Mouse (Mus musculus): ENCODE results near the gene Pbx4. TPM values are rescaled to one million over a fixed set of nuclear protein-coding genes. Genes with fewer than 3 reads are reported as not detected.

Pbx4 gene
- total RNA-seq, 2 experiments from 2014 or later, result not detected

DNA sequence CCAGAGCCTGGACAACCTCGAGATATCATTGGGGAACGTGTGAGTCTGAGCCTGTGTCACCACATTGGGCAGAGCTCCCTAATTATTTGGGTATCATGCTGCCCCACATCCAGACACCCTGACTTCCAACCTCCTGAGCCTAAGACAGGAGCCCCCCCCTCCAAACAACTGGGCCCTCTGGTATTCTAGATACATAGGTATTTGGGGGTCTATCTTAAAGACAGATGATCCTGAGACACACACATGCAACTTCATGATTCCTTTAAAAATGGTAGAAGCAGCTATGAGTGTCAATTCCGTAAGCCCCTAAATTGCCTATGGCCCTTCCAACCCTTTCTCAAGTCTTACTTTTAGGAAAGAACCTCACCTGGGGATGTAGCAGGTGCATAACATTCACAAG, 22.5 kb upstream of the Pbx4 start:
- DNase-seq, result no peak

DNA sequence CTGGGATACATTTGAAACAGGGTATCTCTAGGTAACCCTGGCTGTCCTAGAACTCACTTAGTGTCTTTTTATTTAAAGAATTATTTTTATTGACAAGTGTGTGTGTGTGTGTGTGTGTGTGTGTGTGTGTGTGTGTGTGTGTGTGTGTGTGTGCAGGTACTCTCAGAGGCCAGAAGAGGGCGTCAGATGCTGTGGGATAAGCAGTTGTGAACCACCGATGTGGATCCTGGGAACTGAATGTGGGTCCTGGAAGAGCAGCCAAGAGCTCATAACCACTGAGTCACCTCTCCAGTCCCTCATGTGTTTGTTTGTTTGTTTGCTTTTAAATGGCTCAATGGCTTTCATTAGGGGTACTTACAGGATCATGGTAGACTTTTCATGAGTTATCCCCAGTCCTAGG, 17.4 kb upstream of the Pbx4 start:
- no peak for DNase-seq

DNA sequence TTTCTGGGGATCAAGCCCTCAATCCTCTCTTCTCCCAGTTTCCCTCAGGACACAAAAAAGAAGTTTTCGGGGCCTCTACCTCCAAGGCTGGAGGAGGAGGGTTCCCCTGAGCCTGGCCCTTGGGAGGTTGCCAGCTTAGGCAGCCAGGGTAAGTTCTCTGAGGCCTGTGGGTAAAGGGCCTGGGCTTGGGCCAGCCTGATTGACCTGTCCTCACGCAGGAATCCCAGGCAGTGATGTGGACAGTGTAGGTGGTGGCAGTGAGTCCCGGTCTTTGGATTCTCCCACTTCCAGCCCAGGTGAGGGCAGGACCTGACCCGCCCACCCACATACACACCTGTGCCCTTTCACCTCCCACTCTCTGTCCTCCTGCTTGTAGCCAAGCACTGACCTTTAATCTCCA, 16.9 kb upstream of the Pbx4 start:
- DNase-seq, result no peak

DNA sequence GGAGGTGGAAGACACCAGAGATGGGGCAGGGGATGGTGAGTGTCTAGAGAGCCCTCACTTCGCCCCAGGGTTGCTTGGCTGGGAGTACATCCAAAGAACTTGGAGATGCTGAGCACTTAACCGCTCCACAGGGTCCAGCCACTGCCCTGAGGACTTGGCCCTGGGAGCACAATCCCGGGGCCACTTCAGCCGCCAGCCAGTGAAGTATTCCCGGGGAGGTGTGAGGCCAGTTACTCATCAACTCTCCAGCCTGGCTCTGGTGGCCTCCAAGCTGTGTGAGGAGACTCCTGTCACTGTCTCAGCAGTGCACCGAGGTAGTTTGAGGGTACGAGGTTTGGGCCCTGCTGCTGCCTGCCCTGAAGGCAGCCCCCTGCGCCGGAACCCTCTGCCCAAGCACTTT, 11.8 kb upstream of the Pbx4 start:
- no peak for DNase-seq

DNA sequence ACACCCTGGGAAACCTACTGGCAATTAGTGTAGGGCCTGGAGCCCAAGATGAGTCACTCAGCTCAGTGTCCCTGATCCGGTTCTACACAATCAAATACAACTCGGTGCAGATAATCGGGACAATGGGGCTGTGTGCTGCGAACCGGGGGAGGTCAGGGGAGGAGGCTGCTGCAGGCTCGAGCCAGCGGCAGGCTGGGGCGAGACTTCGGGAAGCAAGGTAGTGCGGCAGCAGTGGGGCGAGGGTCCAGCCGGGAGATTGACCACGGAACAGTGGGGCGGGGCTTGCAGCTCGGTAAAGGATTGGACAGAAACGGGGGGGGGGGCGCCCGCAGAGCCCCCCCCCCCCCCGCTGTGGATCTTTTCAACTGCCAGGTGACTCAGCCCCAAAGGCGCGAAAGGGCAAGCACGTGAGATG, 10.3 kb upstream of the Pbx4 start:
- no peak for DNase-seq

DNA sequence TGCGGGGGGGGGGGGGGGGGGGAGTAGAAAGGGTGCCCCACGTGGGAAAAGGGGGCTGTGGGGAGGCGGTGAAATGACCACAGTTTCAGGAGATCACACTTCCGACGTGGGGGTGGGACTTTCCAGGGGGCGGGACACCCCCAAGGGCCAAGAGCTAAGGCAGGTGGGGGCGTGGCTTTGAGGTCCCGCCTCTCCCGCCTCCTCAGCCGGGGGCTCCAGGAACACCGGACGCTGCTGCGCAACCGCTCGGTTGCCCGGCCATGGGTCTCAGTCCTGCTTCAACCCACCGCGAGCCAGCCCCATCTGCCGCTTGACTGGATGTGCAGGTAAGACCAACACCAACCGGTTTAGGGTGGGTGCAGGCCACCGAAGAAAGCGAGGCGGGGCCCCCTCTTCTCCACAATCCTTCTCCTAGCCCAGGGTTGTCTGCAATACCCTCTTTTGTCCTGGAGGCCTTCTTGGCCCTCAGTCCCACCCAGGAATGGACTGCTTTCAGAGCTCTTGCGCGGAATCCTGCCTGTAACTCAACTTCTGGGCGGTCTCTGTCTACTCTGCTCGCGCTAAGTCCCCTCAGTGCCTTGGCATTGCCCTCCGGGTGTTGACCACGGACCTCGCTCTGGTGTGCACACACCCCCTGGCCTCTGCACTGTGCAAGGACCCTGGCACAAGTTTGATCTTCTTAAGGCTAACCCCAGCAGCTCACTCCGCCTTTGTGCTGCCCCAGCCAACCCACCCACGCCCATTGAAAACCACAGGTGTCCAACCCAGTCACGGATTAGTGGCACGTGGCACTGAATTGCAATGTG, 9.7 kb upstream of the Pbx4 start, which contains the start of gene Lpar2:
Gene Lpar2 (plus strand): TSS at position 44 of the 806 bp plus-strand sequence.
- DNase-seq, result no peak

DNA sequence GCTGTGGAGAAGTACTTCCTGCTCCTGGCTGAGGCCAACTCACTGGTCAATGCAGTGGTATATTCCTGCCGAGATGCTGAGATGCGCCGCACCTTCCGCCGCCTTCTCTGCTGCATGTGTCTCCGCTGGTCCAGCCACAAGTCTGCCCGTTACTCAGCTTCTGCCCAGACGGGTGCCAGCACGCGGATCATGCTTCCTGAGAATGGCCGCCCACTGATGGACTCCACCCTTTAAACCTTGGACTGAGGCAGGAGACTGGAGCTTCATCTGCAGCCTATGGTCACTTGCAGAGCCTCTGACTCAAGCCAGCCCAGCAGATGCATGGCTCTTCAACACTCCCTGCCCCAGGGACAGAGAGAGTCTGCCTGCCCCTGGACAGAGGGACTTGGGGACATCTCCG, 5.9 kb upstream of the Pbx4 start:
- DNase-seq, result no peak

DNA sequence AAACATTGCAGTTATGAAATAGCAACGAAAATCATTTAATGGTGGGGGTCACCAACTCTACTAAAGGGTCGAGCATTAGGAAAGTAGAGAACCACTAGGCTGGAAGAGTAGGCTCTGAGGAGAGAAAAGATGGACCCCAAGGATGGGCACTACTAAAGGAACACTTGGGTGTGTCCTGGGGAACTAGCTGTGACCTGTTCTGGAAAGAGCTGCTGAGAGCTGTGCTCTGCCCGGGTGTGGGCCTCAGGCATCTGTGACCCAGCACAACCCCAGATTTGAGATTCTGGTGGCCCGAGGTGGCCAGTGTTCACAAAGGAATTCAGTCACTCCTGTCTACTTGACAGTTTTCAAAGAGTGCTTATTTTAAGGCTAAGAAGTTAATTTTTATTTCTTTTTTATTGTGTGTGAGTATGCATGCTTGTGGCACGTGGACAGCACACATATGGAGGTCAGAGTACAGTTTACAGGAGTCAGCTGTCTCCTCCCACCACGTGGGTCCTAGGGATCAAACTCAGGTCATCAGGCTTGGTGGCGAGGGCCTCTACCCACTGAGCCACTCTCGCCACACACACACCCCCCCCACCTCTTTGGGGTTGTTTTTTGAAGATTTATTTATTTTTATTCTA, 4.9 kb downstream of the Pbx4 start:
- no peak for DNase-seq

DNA sequence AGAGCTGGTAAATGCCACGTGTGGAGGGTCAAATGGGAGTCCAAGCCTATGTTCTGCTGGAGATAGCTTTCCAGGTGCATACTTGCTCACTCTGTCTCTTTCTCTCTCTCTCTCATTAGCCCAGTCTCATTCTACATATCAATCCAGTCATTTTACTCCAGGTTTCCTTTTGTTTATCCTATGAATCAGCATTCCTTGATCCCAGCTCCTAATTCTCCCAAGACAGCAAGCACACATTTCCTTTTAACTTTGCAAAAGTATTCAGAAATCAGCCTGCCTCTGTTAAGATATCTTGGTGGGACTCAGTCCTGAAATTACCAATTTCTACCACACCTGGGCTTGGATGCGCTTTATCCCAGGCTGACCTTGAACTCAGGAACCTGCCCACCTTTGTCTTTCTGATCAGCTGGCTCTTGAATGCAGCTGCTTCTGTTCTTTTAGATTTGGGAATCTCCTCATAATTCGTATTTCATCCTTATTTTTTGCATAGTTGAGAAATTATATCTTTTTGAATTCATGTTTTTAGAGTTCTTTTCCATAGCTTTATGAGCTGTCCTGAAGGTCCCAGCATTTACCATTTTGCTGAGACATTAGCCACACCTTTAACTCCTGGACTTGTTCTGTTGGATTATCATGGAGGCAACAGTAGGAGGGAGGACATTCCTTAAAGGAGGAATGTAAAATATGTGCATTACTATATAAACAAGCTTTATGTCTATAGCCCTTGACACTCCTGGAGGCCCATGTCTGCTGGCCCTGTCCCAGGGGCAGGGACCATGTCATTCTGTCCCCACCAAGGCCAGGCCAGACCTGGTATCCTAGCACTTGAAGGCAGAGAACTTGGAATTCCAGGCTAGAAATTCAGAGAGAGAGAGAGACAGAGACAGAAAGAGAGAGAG, 15.1 kb downstream of the Pbx4 start:
- no peak for DNase-seq

DNA sequence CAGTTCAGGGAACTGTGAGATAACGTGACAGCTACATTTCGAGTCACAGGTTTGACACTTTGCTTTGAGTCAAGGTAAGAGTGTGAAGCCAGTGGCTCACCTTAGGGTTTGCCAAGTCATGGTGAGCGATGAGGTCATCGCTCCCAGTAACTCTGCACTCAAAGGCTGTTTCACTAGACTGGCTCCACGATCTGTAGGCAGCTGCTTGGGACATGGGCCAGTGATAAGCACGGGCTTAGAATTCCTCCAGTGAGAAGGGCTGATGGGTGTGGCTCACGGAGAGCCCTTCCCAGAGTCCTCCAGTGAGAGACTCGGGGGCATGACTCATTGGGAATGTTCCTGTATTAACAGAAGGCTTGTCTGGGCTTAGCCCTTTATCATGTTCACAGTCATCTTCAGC, 16.7 kb downstream of the Pbx4 start:
- DNase-seq, result no peak

DNA sequence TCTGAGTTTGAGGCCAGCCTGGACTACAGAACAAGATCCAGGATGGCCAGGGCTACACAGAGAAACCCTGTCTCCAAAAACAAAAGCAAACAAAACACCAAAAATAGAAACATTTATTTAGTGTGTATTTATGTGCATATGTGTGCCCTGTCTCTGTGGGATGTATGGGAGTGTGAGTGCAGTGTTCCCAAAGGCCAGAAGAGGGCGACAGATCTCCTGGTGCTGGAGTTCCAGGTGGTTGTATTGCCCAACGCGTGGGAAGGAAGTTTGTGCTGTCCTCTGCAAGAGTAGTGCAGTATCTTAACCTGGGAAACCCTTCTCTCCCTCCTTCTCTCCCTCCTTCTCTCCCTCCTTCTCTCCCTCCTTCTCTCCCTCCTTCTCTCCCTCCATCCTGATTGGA, 17.6 kb downstream of the Pbx4 start:
- DNase-seq, result no peak

DNA sequence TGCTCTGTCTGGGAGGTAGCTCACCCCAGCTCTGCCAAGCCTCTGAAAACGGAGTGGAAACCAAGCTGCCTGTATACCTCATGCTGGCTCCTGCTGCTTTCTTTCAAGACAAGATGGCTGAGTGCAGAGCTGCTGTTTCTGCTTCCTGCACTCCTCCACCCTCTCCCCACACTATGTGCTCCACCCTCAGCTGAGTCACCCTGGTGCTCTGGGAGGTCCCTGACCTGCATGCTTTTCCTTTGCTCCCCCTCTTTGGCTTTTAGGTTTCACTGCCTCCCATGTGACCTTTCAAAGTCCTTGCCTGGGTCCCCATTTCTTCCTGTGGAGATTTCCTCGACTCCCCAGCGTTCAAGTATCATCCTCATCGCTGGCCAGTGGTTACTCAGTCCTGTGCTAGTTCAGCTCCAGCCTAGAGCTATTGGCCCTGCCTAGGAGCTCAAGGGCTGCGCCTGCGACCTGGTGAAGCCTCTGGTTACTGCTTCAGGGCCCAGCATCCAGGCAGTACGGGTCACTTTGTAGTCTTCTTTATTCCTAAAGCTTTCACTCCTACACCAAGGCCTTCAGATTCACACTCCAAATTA, 18.7 kb downstream of the Pbx4 start:
- no peak for DNase-seq

DNA sequence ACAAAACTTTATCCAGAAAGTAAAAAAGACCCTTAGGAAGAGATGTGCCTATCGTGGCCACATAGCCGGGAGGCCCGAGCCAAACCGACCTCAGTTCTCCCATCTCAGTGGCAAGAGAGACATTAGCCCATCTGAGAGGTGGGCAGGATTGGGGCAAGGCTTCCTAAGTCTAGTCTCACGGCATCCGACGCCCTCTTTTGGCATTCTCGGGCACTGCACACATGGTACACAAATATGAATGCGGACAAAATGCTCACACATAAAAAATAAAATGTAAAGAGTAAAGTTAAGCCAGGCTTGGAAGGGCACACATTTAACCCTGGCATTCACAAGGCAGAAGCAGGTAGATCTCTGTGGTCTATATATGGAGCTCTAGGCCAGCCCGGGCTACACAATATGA, 21.6 kb downstream of the Pbx4 start:
- no peak for DNase-seq

DNA sequence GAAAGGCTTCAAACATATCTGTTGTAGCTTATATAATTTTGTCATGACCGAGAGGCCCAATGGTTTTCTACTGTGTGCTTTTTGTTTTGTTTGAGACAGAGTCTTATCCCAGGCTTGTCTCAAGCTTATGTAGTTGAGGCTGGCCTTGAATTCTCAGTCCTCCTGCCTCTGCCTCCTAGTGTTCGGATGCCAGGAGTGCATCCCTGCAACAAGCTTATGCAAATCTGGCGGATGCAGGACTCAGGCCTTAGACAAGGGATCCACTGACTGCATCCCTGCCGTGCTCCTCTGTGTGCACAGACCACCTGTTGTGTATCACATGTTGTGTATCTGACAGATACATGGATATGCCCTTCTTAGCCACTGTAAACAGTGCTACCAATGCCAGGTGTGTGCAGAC, 28.5 kb downstream of the Pbx4 start:
- no peak for DNase-seq

DNA sequence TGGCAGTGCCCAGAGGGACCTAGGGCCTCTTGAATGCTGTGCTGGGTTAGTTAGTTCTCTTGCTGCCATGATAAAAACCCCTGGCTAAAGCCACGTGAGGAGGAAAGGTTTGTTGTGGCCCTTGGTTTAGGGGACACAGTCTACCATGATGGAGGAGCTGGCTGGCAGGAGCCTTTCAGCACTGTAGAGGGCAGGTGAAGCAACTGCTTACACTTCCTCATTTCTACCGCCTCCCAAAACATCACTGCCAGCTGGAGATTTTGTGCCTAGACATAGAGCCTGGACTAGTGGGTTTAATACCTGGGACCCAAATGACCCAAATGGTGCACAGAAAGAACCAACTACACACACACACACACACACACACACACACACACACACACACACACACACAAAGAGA, 29.0 kb downstream of the Pbx4 start:
- DNase-seq, result no peak

DNA sequence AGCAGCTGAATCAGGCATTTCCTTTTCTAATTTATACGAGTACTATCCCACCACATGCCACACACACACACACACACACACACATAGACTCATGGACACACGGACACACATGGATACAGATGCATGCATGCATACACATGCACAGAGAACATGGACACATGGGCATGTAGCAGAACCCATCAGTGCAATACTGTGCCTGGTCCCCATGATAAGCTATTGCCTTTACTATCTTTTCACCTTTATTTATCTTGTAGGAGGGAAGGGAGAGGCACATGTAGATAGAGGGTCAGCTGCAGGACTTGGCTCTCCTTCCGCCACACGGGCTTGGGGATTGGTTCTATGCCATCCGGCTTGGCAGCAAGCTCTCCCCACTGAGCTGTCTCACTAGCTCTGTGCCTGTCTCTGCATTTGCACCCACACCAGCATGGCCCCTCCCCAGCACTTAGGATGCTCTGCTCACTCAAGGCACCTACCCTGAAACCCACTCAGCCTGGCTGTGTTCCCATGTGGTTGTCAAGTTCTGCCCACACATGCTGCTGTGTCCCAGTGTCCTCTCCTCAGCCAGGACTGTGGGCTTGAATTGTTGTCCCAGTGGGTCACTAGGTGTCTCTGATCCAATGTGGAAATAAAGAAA, 31.2 kb downstream of the Pbx4 start:
- DNase-seq, result no peak

DNA sequence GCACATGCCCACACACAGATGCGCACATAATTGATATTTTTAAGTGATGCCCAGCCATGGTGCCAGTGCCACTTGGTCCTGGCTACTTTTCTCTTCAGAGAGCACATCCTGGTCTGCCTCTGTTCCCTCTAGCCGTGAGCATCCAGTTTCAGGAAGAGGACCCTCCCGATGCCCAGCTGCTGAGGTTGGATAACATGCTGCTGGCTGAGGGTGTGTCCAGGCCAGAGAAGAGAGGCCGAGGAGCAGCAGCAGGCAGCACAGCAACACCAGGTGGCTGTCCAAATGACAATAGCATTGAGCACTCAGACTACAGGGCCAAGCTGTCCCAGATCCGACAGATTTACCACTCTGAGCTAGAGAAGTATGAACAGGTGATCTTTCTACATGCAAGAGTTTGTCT, 31.9 kb downstream of the Pbx4 start:
- DNase-seq, result no peak

DNA sequence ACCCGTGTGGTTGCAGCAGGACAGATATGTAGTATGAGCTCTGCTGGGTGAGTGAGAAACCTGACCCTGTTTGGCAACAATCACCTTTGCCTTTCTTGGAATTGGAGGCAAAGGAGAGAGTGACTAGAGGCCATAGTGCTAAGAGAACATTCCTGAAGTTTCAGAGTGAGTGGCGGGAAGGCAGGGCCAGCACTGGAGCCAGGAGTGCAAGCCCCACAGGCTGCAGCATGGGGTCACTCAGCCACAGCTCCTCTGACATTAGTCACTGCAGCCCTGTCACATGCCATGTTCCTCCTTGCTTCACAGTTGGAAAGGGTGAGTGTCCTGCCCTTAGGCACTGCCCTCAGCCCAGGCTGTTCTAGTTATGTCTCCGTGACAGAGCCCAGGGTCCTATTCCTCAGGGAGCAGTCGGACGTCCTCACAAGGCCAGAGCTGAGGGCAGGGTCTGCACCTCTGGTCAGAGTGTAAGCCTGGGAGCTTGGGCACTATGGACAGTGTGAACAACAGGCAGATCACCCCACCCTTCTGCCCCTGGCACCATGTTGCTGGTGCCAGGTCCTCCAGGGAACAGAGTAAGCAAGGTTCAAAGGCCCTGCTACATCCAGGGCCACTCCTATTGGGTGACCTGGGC, 35.5 kb downstream of the Pbx4 start:
- DNase-seq, result no peak

DNA sequence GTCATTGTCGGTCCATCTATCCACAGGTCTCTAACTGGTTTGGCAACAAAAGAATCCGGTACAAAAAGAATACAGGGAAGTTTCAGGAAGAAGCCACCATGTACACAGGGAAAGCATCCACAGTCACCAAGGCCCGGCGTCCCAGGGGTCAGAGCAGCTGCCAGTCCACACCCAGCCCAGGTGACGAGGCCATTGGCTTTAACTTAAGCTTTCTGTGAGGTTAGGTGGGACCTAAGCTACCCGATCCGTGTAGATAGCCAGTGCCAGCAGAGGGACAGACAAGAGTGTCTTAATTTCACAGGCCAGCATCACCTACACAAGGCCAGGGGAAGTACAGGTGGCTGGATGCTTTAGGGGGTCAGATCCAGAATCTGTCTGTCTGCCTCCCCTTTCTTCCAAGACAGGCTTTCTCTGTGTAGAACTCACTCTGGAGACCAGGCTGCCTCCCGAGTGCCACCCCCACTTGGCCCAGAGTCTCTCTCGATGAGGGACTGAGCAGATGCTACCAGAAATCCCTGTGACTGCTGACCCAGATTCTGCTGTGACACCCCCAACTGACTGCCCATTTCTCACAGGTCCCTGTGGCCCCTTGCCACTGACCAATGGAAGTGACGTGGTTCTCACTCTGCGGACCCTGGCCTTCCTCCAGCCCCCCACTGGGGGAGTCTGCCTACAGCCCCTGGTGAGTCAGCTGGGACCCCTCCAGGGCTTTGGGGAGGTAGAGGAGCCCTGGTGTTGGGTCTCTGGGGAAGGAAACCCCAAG, 37.9 kb downstream of the Pbx4 start:
- DNase-seq, result no peak

DNA sequence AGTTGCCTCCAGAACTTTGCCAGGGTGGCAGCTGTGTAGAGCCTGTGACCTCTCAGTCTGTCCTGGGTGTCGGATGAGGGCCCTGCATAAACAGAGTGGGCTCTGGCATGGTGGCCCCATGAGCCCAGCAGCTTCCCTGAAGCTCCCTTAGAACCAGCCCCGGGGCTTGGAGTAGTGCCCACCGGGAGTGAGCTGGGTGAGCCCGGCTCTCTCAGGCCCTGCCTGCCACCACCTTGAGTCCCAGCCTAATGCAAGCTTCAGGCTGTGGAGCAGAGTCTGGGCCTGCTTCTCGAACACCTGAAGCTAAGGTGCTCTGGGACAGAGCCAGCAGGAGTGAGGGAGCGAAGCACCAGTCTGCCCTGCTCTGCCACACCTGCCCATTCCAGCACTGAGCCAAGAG, 38.6 kb downstream of the Pbx4 start:
- DNase-seq, result no peak

DNA sequence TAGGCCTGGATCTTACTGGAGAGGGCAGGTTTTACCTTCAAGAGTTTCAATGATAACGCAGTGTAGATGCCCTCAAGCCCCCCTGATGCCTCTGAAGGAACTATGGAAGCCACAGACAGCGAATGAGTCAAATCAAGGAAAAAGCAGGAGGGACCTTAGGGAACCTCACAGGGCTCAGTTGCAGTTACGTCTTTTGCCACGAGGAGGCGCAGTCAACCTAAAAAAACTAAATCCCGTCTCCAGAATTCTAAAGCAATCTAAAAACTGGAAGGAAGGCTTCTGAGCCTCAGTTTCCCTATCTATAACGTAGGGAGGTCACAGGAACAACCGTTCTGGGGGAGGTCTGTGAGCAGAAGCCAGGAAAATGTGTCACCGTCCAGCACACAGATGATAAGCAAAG, 41.9 kb downstream of the Pbx4 start:
- DNase-seq, result no peak

Measured in gastrocnemius, postnatal 25 days (tissue).